Mouse (Mus musculus) liver, adult 2 months (tissue): ENCODE results near the gene Tuba1a.

Experiments
- CTCF ChIP-seq: fragments of 200-500 bp; IDR thresholded peaks from 2 replicates; pipeline ENCODE4 v1.5.1; 2011; ENCODE audit warnings: low read depth, low read length, control low read depth
- POLR2A ChIP-seq: fragments of 200-500 bp; IDR thresholded peaks from 2 replicates; pipeline ENCODE4 v1.6.1; 2011; ENCODE audit warnings: low read length, control low read depth; ENCODE audit not compliant: insufficient read depth; ENCODE audit errors: extremely low read depth

GRCm38 (mm10) chr15:98956000-98956399, 2.5 kb upstream of the Tuba1a start:
- TF ChIP-seq CTCF (no peak), POLR2A (no peak)
